Mouse (Mus musculus): ENCODE measurements around the gene Aga. TPM values are rescaled to one million over a fixed set of nuclear protein-coding genes. Genes with fewer than 3 reads are reported as not detected.
A peak's percentile ranks its signal among the peaks of the same experiment; 100 is the strongest.
"Not testable (repeated sequence)": the region's sequence is repeated elsewhere in the genome, so short reads cannot be mapped to it uniquely, and the experiment has no call there.

The Aga gene
- total RNA-seq (2015): 22.3 and 24.1 TPM in 2 replicates
- total RNA-seq (2017): 19.4 and 23.8 TPM in 2 replicates

- ATAC-seq (replicated peaks; ENCODE audit: poor library complexity): peak; percentile 99
These were observed at the start of gene Aga for GRCm38 (mm10) chr8:53511551-53512127. Gene Aga, plus strand, starts transcription at chr8:53511727.

- ATAC-seq (replicated peaks; ENCODE audit: poor library complexity): no peak
These were observed 22.5 kb upstream of the Aga start for GRCm38 (mm10) chr8:53489063-53489462.

- ATAC-seq (replicated peaks; ENCODE audit: poor library complexity): peak; percentile 58
These were observed 15.3 kb upstream of the Aga start for GRCm38 (mm10) chr8:53496216-53496615.

GRCm38 (mm10) chr8:53496885-53497326 lies 14.6 kb upstream of the Aga start:
- no peak for ATAC-seq (replicated peaks; ENCODE audit: poor library complexity)

GRCm38 (mm10) chr8:53538049-53538448 lies 26.5 kb downstream of the Aga start:
- ATAC-seq (replicated peaks; ENCODE audit: poor library complexity): not testable (repeated sequence)

GRCm38 (mm10) chr8:53539585-53539984 lies 28.1 kb downstream of the Aga start:
- ATAC-seq (replicated peaks; ENCODE audit: poor library complexity): no peak

GRCm38 (mm10) chr8:53562441-53563040 lies 51.0 kb downstream of the Aga start:
- no peak for ATAC-seq (replicated peaks; ENCODE audit: poor library complexity)

GRCm38 (mm10) chr8:53566223-53566622 lies 54.7 kb downstream of the Aga start:
- no peak for ATAC-seq (replicated peaks; ENCODE audit: poor library complexity)

Other genes with a start within 250 kb of the Aga start
- 59.2 and 64.6 TPM in 2 replicates for gene Neil3, start 127.3 kb downstream of the Aga start, total RNA-seq (2015)
- 32.1 and 43.1 TPM in 2 replicates for gene Neil3, start 127.3 kb downstream of the Aga start, total RNA-seq (2017)